Mouse (Mus musculus) hindbrain, embryonic 15.5 days (tissue): ENCODE data around the gene Kyat3. TPM values are rescaled to one million over a fixed set of nuclear protein-coding genes. Genes with fewer than 3 reads are reported as not detected.
A peak's percentile ranks its signal among the peaks of the same experiment; 100 is the strongest.
"Not testable (repeated sequence)": the region's sequence is repeated elsewhere in the genome, so short reads cannot be mapped to it uniquely, and the experiment has no call there.

Source experiments
- ATAC-seq: fragments of 200-750 bp; cut with Nextera tagmentation; 2 replicates; pipeline ENCODE4 v1.8.0; 2017; ENCODE audit warnings: low read depth, moderate number of reproducible peaks, moderate TSS enrichment; ENCODE audit not compliant: low FRiP score
- H3K27ac ChIP-seq: fragments of 300-500 bp; sonication (generic); replicated peaks from 2 replicates; pipeline ENCODE4 v1.5.1; 2015; ENCODE audit warnings: mild to moderate bottlenecking, inconsistent platforms
- H3K27me3 ChIP-seq: fragments of 300-500 bp; sonication (generic); 2 replicates; pipeline ENCODE4 v1.6.1; 2015; ENCODE audit warnings: control low read depth, inconsistent platforms
- H3K36me3 ChIP-seq: fragments of 300-500 bp; sonication (generic); 2 replicates; pipeline ENCODE4 v1.6.1; 2015; ENCODE audit warnings: control low read depth, inconsistent platforms
- H3K4me1 ChIP-seq: fragments of 300-500 bp; sonication (generic); replicated peaks from 2 replicates; pipeline ENCODE4 v1.6.1; 2015; ENCODE audit warnings: control low read depth, inconsistent platforms
- H3K4me2 ChIP-seq: fragments of 300-500 bp; sonication (generic); 2 replicates; pipeline ENCODE4 v1.6.1; 2015; ENCODE audit warnings: moderate library complexity, mild to moderate bottlenecking, inconsistent platforms
- H3K4me3 ChIP-seq: fragments of 300-500 bp; sonication (generic); 2 replicates; pipeline ENCODE4 v1.5.1; 2015; ENCODE audit warnings: mild to moderate bottlenecking, inconsistent platforms
- H3K9ac ChIP-seq: fragments of 300-500 bp; sonication (generic); 2 replicates; pipeline ENCODE4 v1.6.1; 2015; ENCODE audit warnings: inconsistent platforms
- H3K9me3 ChIP-seq: fragments of 300-500 bp; sonication (generic); 2 replicates; pipeline ENCODE4 v1.6.1; 2016; ENCODE audit warnings: control low read depth, inconsistent platforms
- WGBS: fragments of 180-500 bp; shearing (Covaris S2); methylation state at CpG from one replicate; pipeline ENCODE4 v1.1.7; 2015; 5-methylcytosine and 5-hydroxymethylcytosine counted together
- polyA plus RNA-seq: library from polyadenylated mRNA; unstranded; fragments of >200 nt; fragmentation: Nextera tagmentation; extraction: Ambion mirVana; gene quantifications from 2 replicates; pipeline ENCODE4 v1.2.1, GENCODE M21; 2015

The Kyat3 gene
- 5.4 and 5.6 TPM in 2 replicates for polyA plus RNA-seq

- peak within 1 kb of the TSS; percentile 46 for H3K27ac ChIP-seq
- H3K4me3 ChIP-seq, result peak within 1 kb of the TSS; percentile 72
- peak within 1 kb of the TSS; percentile 53 for H3K9ac ChIP-seq
- H3K9me3 ChIP-seq, result no peaks in the 10 kb centered on the region
- H3K4me1 ChIP-seq, result peaks cover 14% of the 10 kb centered on the region
- H3K27me3 ChIP-seq, result peaks cover 5% of the 10 kb centered on the region; the same call in 1 of the 2 replicates
- peak within 1 kb of the TSS; percentile 97 for H3K4me2 ChIP-seq
- peak; percentile 100 for ATAC-seq
- WGBS, result under 1% methylated on average over 48 of the region's 48 CpGs
- H3K36me3 ChIP-seq, result no peaks in the 10 kb centered on the region
Observed at GRCm38 (mm10) chr3:142700442-142701322, at the start of gene Kyat3. Gene Kyat3 (plus strand): TSS chr3:142701051.

- WGBS, result 92% methylated on average over 8 of the region's 8 CpGs
- no peaks in the 10 kb centered on the region for H3K27me3 ChIP-seq
- H3K4me3 ChIP-seq, result no peak overlapping the region
- no peaks in the 10 kb centered on the region for H3K36me3 ChIP-seq
- H3K27ac ChIP-seq, result no peak overlapping the region
- no peaks in the 10 kb centered on the region for H3K9me3 ChIP-seq
- no peak overlapping the region for H3K9ac ChIP-seq
- no peak for ATAC-seq
- H3K4me1 ChIP-seq, result no peaks in the 10 kb centered on the region
- H3K4me2 ChIP-seq, result no peak overlapping the region
Observed at GRCm38 (mm10) chr3:142664723-142665122, 36.1 kb upstream of the Kyat3 start.

DNA sequence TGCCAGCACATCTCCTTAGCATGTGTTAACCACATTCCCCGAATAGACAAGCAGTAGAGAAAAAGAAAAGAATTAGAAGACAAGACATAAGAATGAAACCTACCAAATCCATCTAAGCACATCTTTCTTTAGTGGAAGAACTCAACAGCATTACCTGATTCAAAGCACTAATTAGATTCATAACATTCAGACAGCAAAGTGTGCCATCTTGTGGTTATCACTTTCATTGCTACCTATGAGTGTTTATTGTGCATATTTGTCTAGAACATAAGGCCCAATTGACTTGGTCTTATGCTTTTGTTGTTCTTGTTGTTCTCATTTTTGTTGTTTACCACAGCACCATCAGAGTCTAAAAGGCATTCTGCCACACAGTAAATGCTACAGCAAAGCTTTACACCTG lies 26.2 kb upstream of the Kyat3 start:
- no peak for ATAC-seq

GRCm38 (mm10) chr3:142687939-142688338 lies 12.9 kb upstream of the Kyat3 start:
- WGBS, result 67% methylated on average over 23 of the region's 23 CpGs
- no peak for ATAC-seq
- Histone ChIP-seq H3K4me1 (no peaks in the 10 kb centered on the region), H3K4me3 (no peak overlapping the region), H3K9ac (no peak overlapping the region), H3K27me3 (no peaks in the 10 kb centered on the region), H3K4me2 (peak overlapping the region; percentile 42), H3K27ac (no peak overlapping the region), H3K36me3 (no peaks in the 10 kb centered on the region), H3K9me3 (0 out of 2 replicates have a peak, but pooled peaks cover 3% of the 10 kb centered on the region)

More for the DNA sequence above, 26.2 kb upstream of the Kyat3 start:
- H3K4me3 ChIP-seq, result no peak overlapping the region
- 74% methylated on average over 1 of the region's 1 CpGs for WGBS
- H3K9ac ChIP-seq, result no peak overlapping the region
- H3K36me3 ChIP-seq, result no peaks in the 10 kb centered on the region
- H3K27me3 ChIP-seq, result no peaks in the 10 kb centered on the region
- no peaks in the 10 kb centered on the region for H3K4me1 ChIP-seq
- H3K4me2 ChIP-seq, result no peak overlapping the region
- H3K9me3 ChIP-seq, result no peaks in the 10 kb centered on the region
- H3K27ac ChIP-seq, result no peak overlapping the region

DNA sequence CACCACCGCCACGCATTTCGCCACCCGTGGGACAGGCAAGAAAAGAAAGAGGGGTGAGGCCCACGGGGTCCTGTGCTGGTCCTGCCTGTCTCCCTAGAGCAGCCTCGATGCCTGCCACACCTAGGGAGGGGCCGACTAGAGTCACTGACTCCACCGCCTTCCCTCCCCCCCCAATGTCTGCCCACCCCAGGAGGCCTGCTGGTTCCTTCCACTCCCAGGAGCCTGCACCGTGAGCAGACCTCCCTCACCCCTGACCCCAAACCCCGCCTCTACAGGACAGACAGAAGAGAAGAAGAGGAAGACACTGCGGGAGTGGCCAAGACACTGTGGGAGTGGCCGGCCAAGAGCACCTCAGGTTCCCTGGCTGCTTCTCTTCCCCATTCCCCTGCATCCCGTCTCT lies 12.5 kb upstream of the Kyat3 start:
- Histone ChIP-seq H3K36me3 (no peaks in the 10 kb centered on the region), H3K9ac (no peak overlapping the region), H3K4me3 (no peak overlapping the region), H3K4me2 (peak overlapping the region; percentile 42), H3K27me3 (no peaks in the 10 kb centered on the region), H3K9me3 (0 out of 2 replicates have a peak, but pooled peaks cover 3% of the 10 kb centered on the region), H3K4me1 (no peaks in the 10 kb centered on the region), H3K27ac (no peak overlapping the region)
- ATAC-seq, result no peak
- 47% methylated on average over 12 of the region's 13 CpGs for WGBS

- H3K27me3 ChIP-seq, result peaks cover 2% of the 10 kb centered on the region; the same call in 1 of the 2 replicates
- H3K27ac ChIP-seq, result no peak overlapping the region
- peaks cover 12% of the 10 kb centered on the region for H3K4me1 ChIP-seq
- WGBS, result 87% methylated on average over 2 of the region's 2 CpGs
- H3K4me2 ChIP-seq, result no peak overlapping the region
- H3K36me3 ChIP-seq, result no peaks in the 10 kb centered on the region
- H3K9ac ChIP-seq, result no peak overlapping the region
- H3K9me3 ChIP-seq, result no peaks in the 10 kb centered on the region
- ATAC-seq, result no peak
- H3K4me3 ChIP-seq, result no peak overlapping the region
Observed at GRCm38 (mm10) chr3:142696517-142696916, 4.3 kb upstream of the Kyat3 start.

DNA sequence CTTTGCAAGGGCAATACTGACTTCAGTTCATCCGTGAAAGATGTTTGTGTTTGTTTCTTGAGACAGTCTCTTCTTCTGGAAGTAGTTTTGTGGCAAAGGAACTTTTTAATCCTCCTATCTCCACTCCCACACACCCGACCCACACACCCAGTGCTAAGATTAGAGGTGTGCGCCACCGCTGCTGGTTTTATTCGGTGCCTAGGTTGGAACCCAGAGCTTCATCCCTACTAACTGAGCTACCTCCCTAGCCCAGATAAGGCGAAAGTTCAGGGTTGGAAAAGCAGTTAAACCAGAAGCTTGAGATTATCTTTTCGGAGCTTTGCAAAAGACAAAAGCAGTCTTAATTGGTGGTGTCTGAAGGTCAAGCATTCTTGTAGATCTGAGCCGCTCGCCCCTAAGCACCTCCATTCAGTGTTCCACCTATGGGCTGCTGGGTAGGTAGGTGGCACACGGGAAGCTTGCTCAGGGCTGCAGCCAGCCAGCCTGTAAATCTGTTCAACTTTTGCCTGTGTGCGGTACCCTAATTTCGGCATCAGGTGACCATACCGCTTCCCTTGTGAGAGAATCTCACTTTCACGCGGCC lies 647 bp downstream of the Kyat3 start:
- Histone ChIP-seq H3K27ac (no peak overlapping the region), H3K4me2 (peak overlapping the region; percentile 97)

GRCm38 (mm10) chr3:142706581-142707444 lies 6.0 kb downstream of the Kyat3 start:
- H3K9me3 ChIP-seq, result no peaks in the 10 kb centered on the region
- WGBS, result 92% methylated on average over 17 of the region's 17 CpGs
- ATAC-seq, result no peak

More for the DNA sequence above, 647 bp downstream of the Kyat3 start:
- ATAC-seq, result no peak
- H3K9me3 ChIP-seq, result no peaks in the 10 kb centered on the region
- H3K36me3 ChIP-seq, result no peaks in the 10 kb centered on the region
- peaks cover 5% of the 10 kb centered on the region; the same call in 1 of the 2 replicates for H3K27me3 ChIP-seq
- WGBS, result 32% methylated on average over 15 of the region's 15 CpGs
- peak overlapping the region; percentile 72 for H3K4me3 ChIP-seq
- H3K9ac ChIP-seq, result peak overlapping the region; percentile 53
- peaks cover 14% of the 10 kb centered on the region for H3K4me1 ChIP-seq

DNA sequence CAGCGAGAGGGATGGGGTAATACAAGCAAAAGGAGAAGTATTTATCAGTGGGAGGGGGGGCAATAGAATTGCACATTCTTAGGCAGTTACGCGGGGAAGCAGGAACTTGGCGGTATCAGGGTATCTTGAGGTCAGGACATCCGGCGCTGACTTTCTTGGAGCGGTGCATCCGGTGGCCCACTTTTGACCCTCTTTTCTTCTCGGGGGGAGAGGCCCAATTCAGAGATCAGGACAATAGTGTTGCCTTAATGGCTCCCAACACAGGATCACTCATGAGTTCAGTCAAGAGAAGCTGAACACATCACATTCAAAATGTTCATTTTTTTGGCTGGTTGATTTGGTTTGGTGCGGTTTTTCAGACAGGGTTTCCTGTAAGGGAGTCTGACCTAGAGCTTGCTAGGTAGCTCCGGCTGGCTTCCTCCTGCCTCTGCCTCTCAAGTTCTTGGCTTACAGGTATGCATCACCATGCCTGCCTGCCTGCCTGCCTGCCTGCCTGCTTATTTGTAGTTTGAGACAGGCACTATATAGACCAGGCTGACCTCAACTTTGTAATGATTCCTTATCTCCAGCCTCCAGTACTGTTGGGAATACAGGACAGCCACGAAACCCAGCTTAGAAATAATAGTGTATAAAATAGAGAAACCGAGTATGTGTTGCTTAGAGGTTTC lies 7.5 kb downstream of the Kyat3 start:
- not testable (repeated sequence) for H3K27me3 ChIP-seq, H3K27ac ChIP-seq, H3K9ac ChIP-seq, H3K4me1 ChIP-seq, H3K4me2 ChIP-seq, H3K36me3 ChIP-seq, H3K9me3 ChIP-seq, H3K4me3 ChIP-seq
- WGBS, result 88% methylated on average over 13 of the region's 13 CpGs
- peak; percentile 49; the same call in 1 of the 2 replicates for ATAC-seq

More at GRCm38 (mm10) chr3:142706581-142707444, 6.0 kb downstream of the Kyat3 start:
- Histone ChIP-seq H3K27ac (no peak overlapping the region), H3K36me3 (no peaks in the 10 kb centered on the region), H3K4me1 (peaks cover 6% of the 10 kb centered on the region), H3K4me3 (no peak overlapping the region), H3K27me3 (no peaks in the 10 kb centered on the region), H3K4me2 (no peak overlapping the region), H3K9ac (no peak overlapping the region)

- Histone ChIP-seq H3K9ac (no peak overlapping the region), H3K9me3 (no peaks in the 10 kb centered on the region), H3K4me2 (no peak overlapping the region), H3K4me1 (peaks cover 6% of the 10 kb centered on the region), H3K36me3 (no peaks in the 10 kb centered on the region), H3K27ac (no peak overlapping the region), H3K4me3 (no peak overlapping the region), H3K27me3 (no peaks in the 10 kb centered on the region)
- WGBS, result 49% methylated on average over 13 of the region's 13 CpGs
- peak; percentile 46; the same call in 1 of the 2 replicates for ATAC-seq
Observed at GRCm38 (mm10) chr3:142708849-142709419, 8.1 kb downstream of the Kyat3 start.
